Mouse (Mus musculus): ENCODE data around the gene Acsl4. TPM values are rescaled to one million over a fixed set of nuclear protein-coding genes. Genes with fewer than 3 reads are reported as not detected.

Acsl4 gene
- polyA plus RNA-seq (2012; rRNA removed): 2.3 and 2.8 TPM in 2 replicates

DNA sequence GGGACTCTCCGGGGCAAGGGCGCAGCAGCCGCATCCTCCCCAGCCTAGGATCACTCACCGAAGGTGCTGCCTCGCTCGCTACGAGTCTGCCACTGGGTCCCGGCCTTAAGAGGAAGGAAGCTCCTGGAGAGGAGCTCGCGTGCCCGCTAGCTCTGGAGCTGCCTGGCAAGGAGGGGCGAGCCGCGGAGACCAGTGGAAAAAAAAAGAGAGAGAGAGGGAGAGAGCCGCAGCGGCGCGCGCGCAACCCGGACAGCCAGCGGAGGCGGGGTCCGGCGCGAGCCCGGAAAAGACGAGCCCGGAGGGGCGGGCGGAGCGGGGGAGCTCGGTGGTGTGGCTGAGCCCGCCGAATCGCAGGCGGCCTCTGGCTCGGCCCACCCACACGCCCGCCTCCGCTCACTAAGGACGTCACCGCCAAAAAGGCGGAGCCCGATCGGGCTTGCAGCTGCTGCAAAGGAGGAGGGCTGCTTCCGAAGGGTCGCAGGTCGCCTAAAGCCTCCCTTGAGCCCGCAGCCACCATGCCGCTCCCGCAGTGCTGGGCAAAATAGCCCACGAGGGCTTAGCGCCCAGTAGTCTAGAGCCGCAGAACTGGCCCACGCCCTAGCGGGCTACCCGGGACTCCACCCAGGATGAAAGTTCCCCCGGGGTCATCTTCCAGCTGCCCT, at the start of gene Acsl4:
Acsl4 (minus strand) TSS at position 289 of the 662 bp plus-strand sequence.
- H3K36me3 ChIP-seq (ENCODE audit: control insufficient read depth, insufficient read depth, low read length): no peaks in the 10 kb centered on the region
- H3K27ac ChIP-seq (ENCODE audit: control insufficient read depth, insufficient read depth, low read depth, low read length): peak within 1 kb of the TSS; percentile 74
- TF ChIP-seq POLR2A (IDR thresholded peaks at IDR 0.05; ENCODE audit: control insufficient read depth, low read depth, low read length) (peak; percentile 38; the same call in 1 of the 2 replicates), CTCF (IDR thresholded peaks at IDR 0.05; ENCODE audit: control insufficient read depth, insufficient read depth, insufficient replicate concordance, low read depth, low read length) (no peak)
- H3K4me3 ChIP-seq (ENCODE audit: control insufficient read depth, low read depth, low read length): peak within 1 kb of the TSS; percentile 90
- no peaks in the 10 kb centered on the region for H3K27me3 ChIP-seq (ENCODE audit: control insufficient read depth, insufficient read depth, low read length)
- no peaks in the 10 kb centered on the region for H3K4me1 ChIP-seq (ENCODE audit: control insufficient read depth, insufficient read depth, low read length)

- H3K4me1 ChIP-seq (ENCODE audit: control insufficient read depth, insufficient read depth, low read length): no peaks in the 10 kb centered on the region
- no peak overlapping the region for H3K4me3 ChIP-seq (ENCODE audit: control insufficient read depth, low read depth, low read length)
- no peak for TF ChIP-seq POLR2A (IDR thresholded peaks at IDR 0.05; ENCODE audit: control insufficient read depth, low read depth, low read length)
- TF ChIP-seq CTCF (IDR thresholded peaks at IDR 0.05; ENCODE audit: control insufficient read depth, insufficient read depth, insufficient replicate concordance, low read depth, low read length): no peak
- no peak overlapping the region for H3K27ac ChIP-seq (ENCODE audit: control insufficient read depth, insufficient read depth, low read depth, low read length)
- no peaks in the 10 kb centered on the region for H3K36me3 ChIP-seq (ENCODE audit: control insufficient read depth, insufficient read depth, low read length)
- no peaks in the 10 kb centered on the region for H3K27me3 ChIP-seq (ENCODE audit: control insufficient read depth, insufficient read depth, low read length)
Observed at GRCm38 (mm10) chrX:142437971-142438504, 47.7 kb upstream of the Acsl4 start.

DNA sequence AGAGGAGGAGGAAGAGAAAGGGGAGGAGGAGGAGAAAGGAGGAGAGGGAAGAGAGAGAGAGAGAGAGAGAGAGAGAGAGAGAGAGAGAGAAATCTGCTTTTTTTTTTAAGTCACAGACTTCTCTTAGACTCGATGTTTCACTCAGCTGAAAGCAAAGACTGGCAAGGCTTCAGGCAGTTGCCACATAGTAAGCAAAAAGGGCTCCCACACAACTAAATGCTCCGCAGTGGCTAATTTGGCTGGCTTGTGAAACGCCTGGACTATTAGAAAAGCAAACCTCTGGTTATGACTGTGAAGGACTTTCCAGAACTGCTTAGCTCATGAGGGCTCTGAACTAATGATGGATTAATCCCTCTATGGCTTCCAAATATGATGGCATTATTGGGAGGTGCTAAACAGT, 42.5 kb upstream of the Acsl4 start:
- Histone ChIP-seq H3K27me3 (ENCODE audit: control insufficient read depth, insufficient read depth, low read length) (no peaks in the 10 kb centered on the region), H3K27ac (ENCODE audit: control insufficient read depth, insufficient read depth, low read depth, low read length) (no peak overlapping the region), H3K4me3 (ENCODE audit: control insufficient read depth, low read depth, low read length) (no peak overlapping the region), H3K4me1 (ENCODE audit: control insufficient read depth, insufficient read depth, low read length) (no peaks in the 10 kb centered on the region), H3K36me3 (ENCODE audit: control insufficient read depth, insufficient read depth, low read length) (no peaks in the 10 kb centered on the region)
- no peak for TF ChIP-seq CTCF (IDR thresholded peaks at IDR 0.05; ENCODE audit: control insufficient read depth, insufficient read depth, insufficient replicate concordance, low read depth, low read length)
- TF ChIP-seq POLR2A (IDR thresholded peaks at IDR 0.05; ENCODE audit: control insufficient read depth, low read depth, low read length): no peak

- Histone ChIP-seq H3K27me3 (ENCODE audit: control insufficient read depth, insufficient read depth, low read length) (no peaks in the 10 kb centered on the region), H3K4me1 (ENCODE audit: control insufficient read depth, insufficient read depth, low read length) (no peaks in the 10 kb centered on the region), H3K4me3 (ENCODE audit: control insufficient read depth, low read depth, low read length) (no peak overlapping the region), H3K27ac (ENCODE audit: control insufficient read depth, insufficient read depth, low read depth, low read length) (no peak overlapping the region), H3K36me3 (ENCODE audit: control insufficient read depth, insufficient read depth, low read length) (no peaks in the 10 kb centered on the region)
- no peak for TF ChIP-seq CTCF (IDR thresholded peaks at IDR 0.05; ENCODE audit: control insufficient read depth, insufficient read depth, insufficient replicate concordance, low read depth, low read length)
- TF ChIP-seq POLR2A (IDR thresholded peaks at IDR 0.05; ENCODE audit: control insufficient read depth, low read depth, low read length): no peak
Observed at GRCm38 (mm10) chrX:142427111-142427510, 36.8 kb upstream of the Acsl4 start.

DNA sequence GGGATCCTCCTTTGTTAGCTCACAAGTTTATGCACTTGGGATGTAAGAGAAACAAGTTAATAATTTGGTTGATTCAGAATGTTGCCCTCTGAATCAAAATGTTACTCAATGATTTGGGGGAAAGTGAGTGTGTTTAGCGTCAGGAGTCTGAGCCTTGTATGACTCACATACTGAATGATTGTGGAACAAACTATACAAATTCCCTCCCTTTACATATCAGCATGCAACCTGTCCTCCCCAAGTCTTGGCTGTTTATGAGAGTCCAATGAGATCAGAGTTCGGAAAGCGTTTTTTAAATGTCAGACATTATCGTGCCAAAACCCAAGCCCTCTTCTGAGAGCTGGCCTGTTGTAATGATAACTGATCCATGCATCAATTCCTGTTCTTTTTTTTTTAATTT, 36.3 kb upstream of the Acsl4 start:
- Histone ChIP-seq H3K36me3 (ENCODE audit: control insufficient read depth, insufficient read depth, low read length) (no peaks in the 10 kb centered on the region), H3K4me1 (ENCODE audit: control insufficient read depth, insufficient read depth, low read length) (no peaks in the 10 kb centered on the region), H3K27me3 (ENCODE audit: control insufficient read depth, insufficient read depth, low read length) (no peaks in the 10 kb centered on the region), H3K4me3 (ENCODE audit: control insufficient read depth, low read depth, low read length) (no peak overlapping the region), H3K27ac (ENCODE audit: control insufficient read depth, insufficient read depth, low read depth, low read length) (no peak overlapping the region)
- TF ChIP-seq POLR2A (IDR thresholded peaks at IDR 0.05; ENCODE audit: control insufficient read depth, low read depth, low read length) (no peak), CTCF (IDR thresholded peaks at IDR 0.05; ENCODE audit: control insufficient read depth, insufficient read depth, insufficient replicate concordance, low read depth, low read length) (no peak)

- Histone ChIP-seq H3K27ac (ENCODE audit: control insufficient read depth, insufficient read depth, low read depth, low read length) (no peak overlapping the region), H3K27me3 (ENCODE audit: control insufficient read depth, insufficient read depth, low read length) (no peaks in the 10 kb centered on the region), H3K4me1 (ENCODE audit: control insufficient read depth, insufficient read depth, low read length) (no peaks in the 10 kb centered on the region), H3K36me3 (ENCODE audit: control insufficient read depth, insufficient read depth, low read length) (no peaks in the 10 kb centered on the region), H3K4me3 (ENCODE audit: control insufficient read depth, low read depth, low read length) (no peak overlapping the region)
- TF ChIP-seq POLR2A (IDR thresholded peaks at IDR 0.05; ENCODE audit: control insufficient read depth, low read depth, low read length) (no peak), CTCF (IDR thresholded peaks at IDR 0.05; ENCODE audit: control insufficient read depth, insufficient read depth, insufficient replicate concordance, low read depth, low read length) (no peak)
Observed at GRCm38 (mm10) chrX:142413884-142414283, 23.5 kb upstream of the Acsl4 start.

DNA sequence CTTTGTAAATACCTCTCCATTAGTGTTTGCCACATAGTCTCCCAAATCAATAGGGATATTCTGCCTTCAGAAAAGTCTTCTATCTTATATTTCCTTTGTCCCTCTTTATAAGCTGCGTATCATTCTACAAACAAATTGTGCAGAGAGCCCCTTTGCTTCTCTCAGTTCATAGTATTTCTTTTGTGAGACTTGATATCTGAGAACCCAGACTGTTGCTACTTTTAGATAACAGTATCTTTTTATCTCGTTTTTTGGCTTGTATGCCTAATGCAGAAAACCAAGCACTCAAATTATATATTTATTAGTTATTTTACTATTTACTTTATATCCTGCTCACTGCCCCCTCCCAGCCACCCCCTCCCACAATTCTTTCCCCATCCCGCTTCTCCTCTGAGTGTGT, 19.7 kb upstream of the Acsl4 start:
- TF ChIP-seq CTCF (IDR thresholded peaks at IDR 0.05; ENCODE audit: control insufficient read depth, insufficient read depth, insufficient replicate concordance, low read depth, low read length) (no peak), POLR2A (IDR thresholded peaks at IDR 0.05; ENCODE audit: control insufficient read depth, low read depth, low read length) (no peak)
- Histone ChIP-seq H3K4me1 (ENCODE audit: control insufficient read depth, insufficient read depth, low read length) (no peaks in the 10 kb centered on the region), H3K36me3 (ENCODE audit: control insufficient read depth, insufficient read depth, low read length) (no peaks in the 10 kb centered on the region), H3K27ac (ENCODE audit: control insufficient read depth, insufficient read depth, low read depth, low read length) (no peak overlapping the region), H3K27me3 (ENCODE audit: control insufficient read depth, insufficient read depth, low read length) (no peaks in the 10 kb centered on the region), H3K4me3 (ENCODE audit: control insufficient read depth, low read depth, low read length) (no peak overlapping the region)
